Mouse (Mus musculus): ENCODE data around the gene Pacsin1.

DNA sequence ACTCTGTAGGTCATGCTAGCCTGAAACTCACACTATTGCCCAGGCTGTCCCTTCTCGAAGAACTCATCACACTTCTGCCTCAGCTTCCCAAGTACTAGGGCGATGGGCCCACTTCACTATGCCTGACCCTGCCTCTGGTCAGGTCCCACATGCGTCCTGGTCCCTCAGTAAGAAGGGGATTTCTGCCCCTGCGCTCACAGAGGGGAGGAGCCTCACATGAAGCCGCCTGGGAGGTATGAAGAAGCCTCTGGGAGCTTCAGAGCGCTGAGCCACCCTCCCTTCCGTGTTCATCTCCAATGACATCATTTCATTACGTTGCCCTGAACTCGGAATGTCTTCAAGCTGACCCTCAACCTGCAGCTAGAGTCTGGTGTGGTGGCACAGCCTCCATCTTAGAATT is 11.6 kb upstream of the Pacsin1 start:
- TF ChIP-seq POLR2A (IDR thresholded peaks at IDR 0.05; ENCODE audit: borderline replicate concordance, control insufficient read depth, low read depth, low read length) (no peak), CTCF (IDR thresholded peaks at IDR 0.05; ENCODE audit: control insufficient read depth, insufficient read depth, low read length) (no peak)

All from bone marrow, adult 2 months (tissue).